In the genomic region with DNA sequence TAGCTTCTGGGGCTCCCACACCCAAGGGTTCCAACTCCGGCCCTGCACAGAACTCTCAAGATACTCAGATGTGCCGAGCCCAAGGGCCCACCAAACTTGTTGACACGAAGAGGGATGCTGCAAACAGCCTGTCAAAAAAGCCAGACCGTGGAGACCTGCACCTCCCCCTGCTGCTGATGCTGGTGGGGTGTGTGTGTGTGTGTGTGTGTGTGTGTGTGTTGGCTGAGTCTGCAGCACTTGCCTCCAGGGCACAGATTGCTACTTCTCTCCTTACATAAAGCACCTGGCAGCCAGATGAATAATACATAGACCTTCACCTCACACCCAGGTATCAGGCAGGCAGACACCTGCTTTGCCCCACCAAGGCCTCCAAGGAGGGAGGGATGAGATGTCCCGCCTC, we compare ENCODE assay signal across 8 mouse cellular contexts. TPM values are rescaled to one million over a fixed set of nuclear protein-coding genes. Genes with fewer than 3 reads are reported as not detected.
DNase-seq lines count a peak whose midpoint lies in the region; ATAC-seq lines count a peak whose summit lies in the region.

No protein-coding gene starts in this region.

- DNase-seq in CD4-positive, CD25-positive, alpha-beta regulatory T cell, adult 2 months (ENCODE audit: low read depth, low spot score), result peak; percentile 52
- no peak for DNase-seq in neural tube, embryonic 11.5 days (ENCODE audit: low spot score)
- DNase-seq in neural tube, embryonic 10.5 days (ENCODE audit: extremely low spot score, low spot score), result no peak
- DNase-seq in induced T-regulatory cell, adult 2 months (ENCODE audit: low read depth), result peak; percentile 45
- DNase-seq in frontal cortex, adult 2 months (ENCODE audit: extremely low spot score in 1 of 2, low spot score in 1 of 2), result no peak
- no peak for DNase-seq in urinary bladder, postnatal 36 days (ENCODE audit: low spot score in 2 of 2)

- H3K27ac ChIP-seq in neural tube, embryonic 11.5 days (ENCODE audit: low read depth, low read length), result no peak overlapping the region
- H3K27ac ChIP-seq in neural tube, embryonic 14.5 days (ENCODE audit: low read depth, low read length), result no peak overlapping the region

- H3K27me3 ChIP-seq in neural tube, embryonic 11.5 days (ENCODE audit: control insufficient read depth, insufficient read depth, low read length), result no peaks in the 10 kb centered on the region
- H3K27me3 ChIP-seq in neural tube, embryonic 14.5 days (ENCODE audit: control insufficient read depth, insufficient read depth, low read length), result no peaks in the 10 kb centered on the region

- H3K4me3 ChIP-seq in neural tube, embryonic 11.5 days (ENCODE audit: low read depth, low read length), result peak overlapping the region; percentile 96
- peak overlapping the region; percentile 98 for H3K4me3 ChIP-seq in neural tube, embryonic 14.5 days (ENCODE audit: low read depth, low read length)

- peaks cover 25% of the 10 kb centered on the region for H3K4me1 ChIP-seq in neural tube, embryonic 11.5 days (ENCODE audit: control insufficient read depth, insufficient read depth, low read length)
- peaks cover 37% of the 10 kb centered on the region for H3K4me1 ChIP-seq in neural tube, embryonic 14.5 days (ENCODE audit: control insufficient read depth, insufficient read depth, low read length)

- H3K36me3 ChIP-seq in neural tube, embryonic 11.5 days (ENCODE audit: control insufficient read depth, insufficient read depth, low read length), result no peaks in the 10 kb centered on the region
- H3K36me3 ChIP-seq in neural tube, embryonic 14.5 days (ENCODE audit: control insufficient read depth, insufficient read depth, low read length), result no peaks in the 10 kb centered on the region

- peak overlapping the region; percentile 82 for H3K9ac ChIP-seq in neural tube, embryonic 11.5 days (ENCODE audit: low read length)
- H3K9ac ChIP-seq in neural tube, embryonic 14.5 days (replicated peaks; ENCODE audit: low read depth, low read length), result peak overlapping the region; percentile 95

- no peak for ATAC-seq in CD4-positive, CD25-positive, alpha-beta regulatory T cell, adult 4 months
- no peak for ATAC-seq in neural tube, embryonic 11.5 days (ENCODE audit: insufficient read depth, low FRiP score, low TSS enrichment)
- peak; percentile 3; the same call in 1 of the 2 replicates for ATAC-seq in neural tube, embryonic 14.5 days (ENCODE audit: low read depth)

- H3K4me2 ChIP-seq in neural tube, embryonic 11.5 days (ENCODE audit: low read depth), result peak overlapping the region; percentile 57
- H3K4me2 ChIP-seq in neural tube, embryonic 14.5 days (ENCODE audit: low read depth, low read length), result peak overlapping the region; percentile 86

- WGBS in neural tube, embryonic 11.5 days, result 31% methylated on average over 5 of the region's 5 CpGs
- whole genome bisulfite sequencing in neural tube, embryonic 14.5 days, result 25% methylated on average over 5 of the region's 5 CpGs

- H3K9me3 ChIP-seq in neural tube, embryonic 11.5 days (ENCODE audit: control insufficient read depth, low read length), result no peaks in the 10 kb centered on the region
- no peaks in the 10 kb centered on the region for H3K9me3 ChIP-seq in neural tube, embryonic 14.5 days (ENCODE audit: control insufficient read depth, low read length)

RNA-seq across cellular contexts. Expression of a gene that starts 1.2 kb away (rescaled TPM):
- 10 to 100 TPM in 1 of 2 experiments, 1 to 10 TPM in 1; 9.6 to 12.5 TPM for polyA plus RNA-seq in CD4-positive, CD25-positive, alpha-beta regulatory T cell, adult 4 months (2017; shearing (Covaris generic))
- 51.2 and 52.9 TPM in 2 replicates for polyA plus RNA-seq in neural tube, embryonic 11.5 days (2014; fragmentation: Nextera tagmentation; extraction: Ambion mirVana)
- polyA plus RNA-seq in neural tube, embryonic 14.5 days (2014; fragmentation: Nextera tagmentation; extraction: Ambion mirVana), result 31.2 and 37.8 TPM in 2 replicates
- 73.0 and 78.2 TPM in 2 replicates for polyA plus RNA-seq in frontal cortex, adult 2 months (2012; rRNA removed)

RNA-seq across cellular contexts. Expression of a gene that starts 53.2 kb away (rescaled TPM):
- 1 to 10 TPM; 3.1 to 6.2 TPM for polyA plus RNA-seq in CD4-positive, CD25-positive, alpha-beta regulatory T cell, adult 4 months (2017; shearing (Covaris generic))
- 192 and 213 TPM in 2 replicates for polyA plus RNA-seq in neural tube, embryonic 11.5 days (2014; fragmentation: Nextera tagmentation; extraction: Ambion mirVana)
- 202 and 236 TPM in 2 replicates for polyA plus RNA-seq in neural tube, embryonic 14.5 days (2014; fragmentation: Nextera tagmentation; extraction: Ambion mirVana)
- polyA plus RNA-seq in frontal cortex, adult 2 months (2012; rRNA removed), result 195 and 198 TPM in 2 replicates

RNA-seq across cellular contexts. Expression of a gene that starts 55.8 kb away (rescaled TPM):
- 1 to 10 TPM; 1.3 to 1.9 TPM for polyA plus RNA-seq in CD4-positive, CD25-positive, alpha-beta regulatory T cell, adult 4 months (2017; shearing (Covaris generic))
- polyA plus RNA-seq in neural tube, embryonic 11.5 days (2014; fragmentation: Nextera tagmentation; extraction: Ambion mirVana), result 1.2 and 2.9 TPM in 2 replicates
- polyA plus RNA-seq in neural tube, embryonic 14.5 days (2014; fragmentation: Nextera tagmentation; extraction: Ambion mirVana), result 0.64 and 1.0 TPM in 2 replicates
- polyA plus RNA-seq in frontal cortex, adult 2 months (2012; rRNA removed), result 0.62 and 1.1 TPM in 2 replicates

Comparison
In these comparisons a context has a peak if more than half of its experiments do, and no peak if none do; other contexts are left out.
1. DNase-seq: peak in CD4-positive, CD25-positive, alpha-beta regulatory T cell, adult 2 months (single experiment) and induced T-regulatory cell, adult 2 months (single experiment); none in neural tube, embryonic 11.5 days (single experiment), neural tube, embryonic 10.5 days (single experiment), frontal cortex, adult 2 months (0 of 2) and urinary bladder, postnatal 36 days (0 of 2).
2. RNA of a gene that starts 53.2 kb away (polyA plus RNA-seq): 192 to 213 TPM in neural tube, embryonic 11.5 days, 202 to 236 TPM in neural tube, embryonic 14.5 days and 195 to 198 TPM in frontal cortex, adult 2 months; 3.1 to 6.2 TPM in CD4-positive, CD25-positive, alpha-beta regulatory T cell, adult 4 months; every median in the first group is over 10 times any median in the second.